Mouse (Mus musculus) embryo, embryonic 9.5 days (tissue): ENCODE results near the gene Tomm34.
A peak's percentile ranks its signal among the peaks of the same experiment; 100 is the strongest.
"Not testable (repeated sequence)": the region's sequence is repeated elsewhere in the genome, so short reads cannot be mapped to it uniquely, and the experiment has no call there.

Source experiments
- DNase-seq: peaks from one replicate; pipeline ENCODE4 v3.0.0-alpha.2; 2017; ENCODE audit errors: extremely low spot score

The Tomm34 gene

DNA sequence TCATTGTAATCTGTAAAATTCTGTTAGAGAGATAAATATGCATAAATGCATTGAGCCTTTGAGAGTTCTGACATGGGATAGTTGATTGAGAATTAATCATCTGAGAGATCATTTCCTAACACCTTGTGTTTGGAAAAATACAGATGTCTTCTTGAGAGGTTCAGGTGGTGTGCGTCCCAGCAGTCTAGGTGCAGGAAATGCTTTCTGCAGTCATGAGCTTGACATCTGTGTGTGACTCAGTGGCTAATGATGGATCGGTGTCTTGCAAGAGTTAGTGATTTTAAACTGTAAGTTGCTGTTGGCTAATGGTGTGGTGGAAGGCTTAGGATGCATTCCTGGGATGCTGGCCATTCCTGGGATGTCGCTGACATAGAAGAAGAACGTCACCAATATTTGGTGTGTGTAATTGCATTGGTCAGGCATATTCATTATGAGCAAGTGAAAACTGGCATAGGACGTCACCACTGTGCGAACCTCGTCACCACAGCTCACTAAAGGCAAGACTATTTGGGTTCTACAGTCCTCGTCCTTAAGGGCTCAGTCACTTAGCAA is 6.0 kb upstream of the Tomm34 start:
- no peak for DNase-seq

DNA sequence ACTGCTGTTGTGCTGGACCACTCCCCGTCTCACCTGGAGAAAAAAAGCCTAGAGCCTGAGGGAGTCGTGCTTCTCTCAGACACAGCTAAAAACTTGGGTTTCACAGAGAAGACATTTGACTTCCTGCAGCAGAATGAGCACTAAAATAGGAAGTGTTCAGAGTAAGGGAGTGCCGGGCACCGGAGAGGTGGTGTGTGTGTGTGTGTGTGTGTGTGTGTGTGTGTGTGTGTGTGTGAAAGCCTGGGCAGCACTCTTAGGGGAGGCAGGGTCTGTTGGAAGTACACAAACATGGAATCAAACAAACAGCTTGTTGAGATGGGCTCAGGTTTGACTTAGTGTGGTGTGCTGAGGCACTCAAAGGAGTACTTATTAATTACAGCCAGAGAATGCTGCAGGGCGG is 4.1 kb upstream of the Tomm34 start:
- DNase-seq: no peak

DNA sequence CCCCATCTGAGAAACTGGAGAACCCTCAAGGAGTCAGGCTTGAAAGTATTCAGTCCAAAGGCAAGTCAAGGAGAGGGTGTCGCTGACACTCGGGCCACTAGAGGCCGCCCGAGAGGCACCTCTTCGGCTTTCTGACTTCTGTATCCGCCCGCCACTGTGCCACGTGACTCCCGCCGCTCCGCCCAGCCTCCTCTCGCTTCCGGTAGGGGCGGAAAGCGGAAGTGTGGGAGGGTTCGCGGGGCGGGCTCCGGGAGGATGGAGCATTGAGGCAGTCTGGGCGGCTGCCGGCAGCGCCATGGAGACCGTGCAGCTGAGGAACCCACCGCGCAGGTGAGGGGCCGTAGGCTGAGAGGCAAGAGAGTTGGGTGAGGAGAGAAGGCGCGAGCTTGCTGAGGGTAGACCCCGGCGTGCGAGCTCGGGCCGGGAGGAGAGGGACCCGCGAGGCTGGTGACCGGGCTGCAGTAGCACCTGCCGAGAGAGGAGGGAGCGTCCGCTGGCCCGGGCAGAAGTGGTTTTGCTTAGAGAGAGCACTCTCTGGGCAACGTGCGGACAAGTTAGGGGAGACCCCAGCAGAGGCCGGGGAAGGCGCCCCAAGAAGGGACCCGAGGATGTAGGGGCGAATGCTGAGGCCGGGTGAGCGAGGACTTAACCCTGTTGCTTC is 3.1 kb upstream of the Tomm34 start:
- DNase-seq: peak; percentile 98

DNA sequence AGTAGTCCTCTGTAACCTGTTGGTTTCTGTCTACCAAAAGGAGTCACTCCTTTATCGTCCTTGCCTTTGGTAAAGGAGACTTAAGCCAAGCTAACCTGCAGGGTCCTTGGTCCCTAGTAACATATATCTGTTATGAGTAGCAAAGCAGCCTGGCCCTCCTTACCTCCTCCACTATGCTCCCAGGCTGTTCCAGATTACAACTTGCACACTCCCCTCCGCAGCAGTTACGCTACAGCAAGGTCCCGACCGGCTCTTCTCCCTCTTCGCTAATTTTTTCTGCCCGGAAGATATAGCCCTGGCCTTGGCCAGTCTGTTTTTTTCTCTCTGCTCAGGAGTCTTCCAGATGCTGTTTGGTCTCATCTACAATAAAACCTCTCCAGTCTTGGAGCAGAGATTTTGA is 2.2 kb upstream of the Tomm34 start:
- no peak for DNase-seq

DNA sequence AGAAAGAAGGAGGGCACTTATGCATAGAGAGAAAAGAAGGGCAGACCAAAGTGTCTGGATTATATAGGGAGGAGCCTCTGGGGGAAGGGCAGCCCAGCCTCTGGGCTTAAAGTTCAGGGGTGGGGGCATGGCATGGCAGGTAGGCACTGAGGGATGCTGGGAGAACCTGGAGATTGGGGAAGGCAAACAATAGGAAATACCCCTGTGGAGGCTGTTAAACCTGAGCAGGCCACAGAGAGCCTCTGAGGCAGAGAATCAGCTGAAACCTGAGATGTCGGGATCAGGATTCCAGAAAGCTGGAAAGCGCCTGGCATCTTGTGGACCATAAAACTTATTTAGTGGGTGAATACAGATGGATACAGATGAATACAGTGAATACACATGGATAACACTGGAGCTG is 1.1 kb upstream of the Tomm34 start:
- DNase-seq: no peak

DNA sequence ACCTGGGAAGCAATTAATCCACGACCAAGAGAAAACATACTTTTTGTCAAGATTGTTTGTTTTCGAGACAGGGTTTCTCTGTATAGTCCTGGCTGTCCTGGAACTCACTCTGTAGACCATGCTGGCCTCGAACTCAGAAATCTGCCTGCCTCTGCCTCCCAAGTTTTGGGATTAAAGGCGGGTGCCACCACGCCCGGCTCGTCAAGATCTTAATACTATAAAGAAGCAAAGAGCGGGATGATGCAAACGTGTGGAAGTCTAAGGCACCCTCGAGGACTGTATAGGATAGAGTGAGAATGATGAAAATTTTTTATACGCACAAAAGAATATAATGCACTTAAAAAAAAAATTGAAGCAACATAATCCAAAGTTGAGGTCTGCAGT is 460 bp upstream of the Tomm34 start:
- not testable (repeated sequence) for DNase-seq

DNA sequence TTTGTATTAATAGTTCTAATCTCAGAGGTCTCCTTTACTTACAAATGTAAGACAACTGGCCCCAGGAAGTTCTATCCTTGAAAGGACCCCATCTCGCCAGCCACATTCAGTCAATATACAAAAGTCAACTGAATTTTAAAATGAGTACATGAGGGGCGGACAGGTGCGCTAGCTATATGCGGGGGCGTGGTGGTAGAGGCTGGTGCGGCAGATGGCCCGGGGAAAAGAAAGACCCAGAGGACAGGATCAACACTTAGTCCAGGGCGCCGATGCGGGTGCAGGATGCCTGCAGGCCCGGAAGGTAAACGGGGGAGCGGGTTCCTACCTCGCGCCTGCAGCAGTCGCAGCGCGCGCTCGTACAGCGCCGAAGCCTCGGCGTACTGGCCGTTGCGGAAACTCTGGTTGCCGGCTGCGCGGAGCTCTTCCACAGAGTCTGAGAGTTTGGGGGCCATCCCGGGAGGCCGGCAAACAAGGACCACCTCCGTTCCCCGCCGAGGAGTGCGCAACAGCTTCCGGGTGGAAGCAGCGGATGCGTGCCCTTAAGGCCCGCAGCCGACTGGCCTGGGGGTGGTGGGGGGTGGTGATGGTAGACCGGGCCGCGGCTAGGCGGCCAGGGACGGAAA is 716 bp downstream of the Tomm34 start, which contains the start of gene Stk4:
Gene Stk4 (plus strand): TSS at position 181 of the 623 bp plus-strand sequence.
- no peak for DNase-seq

DNA sequence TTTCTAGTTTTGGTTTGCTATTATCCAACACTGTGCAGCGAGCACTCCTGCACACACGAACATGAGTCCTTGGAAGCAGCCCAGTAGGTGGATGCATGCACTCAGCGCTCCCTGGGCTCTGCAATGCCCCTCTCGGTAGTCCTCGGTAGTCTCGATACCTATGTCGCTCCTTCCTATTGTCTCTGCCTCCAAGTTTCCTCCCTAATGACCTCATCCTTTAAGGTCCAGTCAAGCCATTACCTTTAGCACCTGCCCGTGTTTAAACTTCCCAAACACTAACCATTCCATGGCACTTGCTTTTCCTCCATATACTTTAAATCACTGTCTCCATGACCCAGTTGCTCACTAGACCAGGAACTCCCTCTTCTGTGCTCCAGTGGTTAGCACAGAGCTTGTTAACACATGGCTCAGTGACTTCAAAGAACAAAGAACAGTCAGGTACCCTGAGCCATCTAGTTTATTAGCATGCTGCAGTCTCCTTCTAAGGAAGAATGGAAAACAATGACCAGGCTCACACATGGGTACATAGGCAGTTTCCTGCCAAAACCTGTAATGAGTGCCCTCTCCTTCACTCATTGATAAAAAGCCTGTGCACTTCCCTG is 11.2 kb downstream of the Tomm34 start:
- DNase-seq: no peak

DNA sequence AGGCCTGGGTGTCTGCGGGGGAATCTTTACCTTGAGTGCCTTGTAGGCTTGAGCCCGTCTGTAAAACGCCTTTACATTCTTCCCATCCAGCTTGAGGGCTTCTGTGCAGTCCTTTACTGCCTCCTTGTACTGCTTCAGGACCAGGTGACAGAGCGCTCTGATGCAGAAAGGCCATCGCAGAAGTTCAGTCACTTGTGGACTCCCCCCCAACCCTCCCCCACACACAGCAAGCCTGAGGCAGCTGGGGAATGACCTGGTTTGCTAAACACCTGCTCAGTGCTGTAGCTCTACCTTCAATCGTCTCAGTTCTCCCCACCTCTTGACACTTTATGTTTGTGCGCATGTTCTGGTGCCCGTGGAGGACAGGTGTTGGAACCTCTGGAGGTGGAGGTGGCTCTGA is 16.3 kb downstream of the Tomm34 start:
- DNase-seq: no peak

DNA sequence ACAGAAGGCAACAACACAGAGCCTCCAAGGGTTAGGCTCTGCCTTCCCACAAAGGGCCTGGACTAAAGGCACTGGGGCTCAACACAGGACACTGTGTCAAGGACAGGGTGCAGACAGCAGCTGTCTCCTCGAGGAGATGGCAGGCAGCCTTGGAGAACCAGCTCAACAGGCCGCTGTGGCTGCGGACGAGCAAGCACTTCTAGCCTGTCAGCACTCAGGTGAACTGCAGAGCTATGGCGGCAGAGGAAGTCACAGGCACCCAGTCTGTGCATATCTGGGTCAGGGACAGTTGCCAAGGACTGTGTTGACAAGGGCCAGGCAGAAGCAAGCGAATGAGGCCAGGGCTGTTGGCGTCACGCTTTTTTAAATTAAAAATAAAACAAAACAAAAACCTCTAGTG is 17.2 kb downstream of the Tomm34 start:
- DNase-seq: no peak

DNA sequence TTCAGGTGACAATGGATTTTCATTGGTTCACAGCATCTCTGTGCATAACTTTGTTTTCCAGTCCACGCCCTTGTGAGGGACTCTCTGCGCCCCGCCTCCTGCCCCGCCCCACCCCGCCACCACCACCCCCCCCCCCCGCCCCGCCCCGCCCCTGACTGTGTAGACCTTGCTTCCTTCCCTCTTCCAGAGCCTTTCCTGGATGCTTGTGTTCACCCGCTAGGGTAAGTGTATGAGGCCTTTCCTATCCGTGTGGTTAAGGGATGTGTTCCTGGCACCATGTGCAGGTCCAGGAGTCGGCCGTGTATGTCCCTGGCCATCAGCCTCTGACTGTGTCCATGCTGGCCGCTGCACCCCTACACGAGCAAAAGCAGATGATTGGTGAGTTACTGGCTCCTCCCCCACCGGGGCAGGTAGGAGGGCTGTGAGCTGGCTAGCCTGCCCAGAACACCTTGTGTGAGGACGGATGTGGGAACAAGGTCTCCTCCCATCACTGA is 23.7 kb downstream of the Tomm34 start:
- DNase-seq: peak; percentile 43

DNA sequence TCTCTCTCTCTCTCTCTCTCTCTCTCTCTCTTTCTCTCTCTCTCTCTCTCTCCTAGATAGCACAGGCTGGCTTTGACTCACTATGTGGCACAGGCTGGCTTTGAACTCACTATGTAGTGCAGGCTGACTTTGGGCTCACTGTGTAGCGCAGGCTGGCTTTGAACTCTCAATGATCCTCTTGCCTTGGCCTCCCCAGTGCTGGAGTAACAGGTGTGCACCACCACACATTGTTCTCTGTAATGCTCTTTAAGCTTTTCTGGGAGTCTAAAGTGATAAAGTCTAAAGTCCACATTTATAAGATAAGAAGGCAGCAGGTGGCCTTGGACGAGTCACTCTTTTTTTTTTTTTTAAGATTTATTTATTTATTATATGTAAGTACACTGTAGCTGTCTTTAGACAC is 29.4 kb downstream of the Tomm34 start:
- DNase-seq: no peak

DNA sequence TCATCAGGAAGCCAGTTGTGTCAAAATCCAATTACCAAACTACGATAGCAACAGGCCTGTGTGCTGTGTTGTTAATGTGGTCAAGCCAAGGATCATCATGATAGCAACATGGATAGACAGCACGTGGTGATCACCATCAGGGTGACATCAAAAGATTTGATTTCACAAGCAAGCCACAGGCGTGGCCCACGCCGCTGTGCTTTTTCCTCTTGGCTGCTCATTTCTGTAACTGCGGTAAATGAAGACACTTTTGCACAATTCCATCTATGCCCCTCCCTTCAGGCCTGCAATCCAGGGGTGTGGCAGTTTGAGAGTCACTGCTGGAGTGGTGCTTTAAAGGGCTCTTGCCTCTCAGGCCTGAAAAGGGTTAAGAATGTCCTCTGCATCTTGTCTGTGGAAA is 30.0 kb downstream of the Tomm34 start:
- DNase-seq: no peak

DNA sequence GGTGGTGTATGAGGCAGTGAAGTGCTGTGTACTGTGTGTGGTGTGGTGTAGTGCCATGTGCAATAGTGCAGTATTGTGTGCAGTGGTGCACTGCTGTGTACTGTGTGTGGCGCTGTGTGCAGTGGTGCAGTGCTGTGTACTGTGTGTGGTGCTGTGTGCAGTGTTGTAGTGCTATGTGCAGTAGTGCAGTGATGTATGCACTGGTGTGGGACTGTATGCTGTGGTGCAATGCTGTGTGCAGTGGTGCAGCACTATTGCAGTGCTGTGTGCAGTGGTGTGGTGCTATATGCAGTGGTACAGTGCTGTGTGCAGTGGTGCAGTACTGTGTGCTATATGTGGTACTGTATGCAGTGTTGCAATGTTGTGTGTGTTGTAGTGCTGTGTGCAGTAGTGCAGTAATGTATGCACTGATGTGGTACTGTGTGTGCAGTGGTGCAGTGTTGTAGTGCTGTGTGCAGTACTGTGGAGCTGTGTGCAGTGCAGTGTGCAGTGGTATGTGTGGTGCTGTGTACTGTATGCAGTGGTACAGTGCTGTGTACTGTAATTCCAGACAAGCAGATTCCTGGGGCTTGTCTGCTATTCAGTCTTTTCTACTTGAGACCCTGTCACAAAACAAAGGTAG is 32.5 kb downstream of the Tomm34 start:
- DNase-seq: no peak

DNA sequence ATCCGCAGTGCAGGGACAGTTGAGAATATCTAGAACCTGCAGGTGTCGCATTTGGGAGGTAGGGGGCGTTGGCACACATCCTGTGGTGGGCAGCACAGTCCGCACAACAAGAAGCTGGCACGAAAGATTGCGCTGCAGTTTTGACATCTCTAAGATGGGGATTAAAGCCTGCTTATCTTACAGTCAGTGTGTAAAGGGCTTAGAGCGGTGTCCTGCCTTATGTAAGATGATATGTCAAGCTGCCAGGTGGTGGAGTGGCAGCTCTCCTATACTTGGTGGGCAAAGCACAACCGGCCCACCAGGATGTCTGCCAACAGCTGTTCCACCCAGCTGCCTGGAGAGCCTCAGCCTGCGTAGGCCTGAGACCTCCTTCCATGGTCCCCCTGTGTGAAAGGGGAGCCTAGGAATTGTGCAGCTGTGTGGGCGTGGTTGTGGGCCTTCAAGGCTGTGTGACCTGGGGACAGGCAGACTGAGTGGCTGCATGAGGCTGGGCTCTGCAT is 34.4 kb downstream of the Tomm34 start:
- DNase-seq: no peak

DNA sequence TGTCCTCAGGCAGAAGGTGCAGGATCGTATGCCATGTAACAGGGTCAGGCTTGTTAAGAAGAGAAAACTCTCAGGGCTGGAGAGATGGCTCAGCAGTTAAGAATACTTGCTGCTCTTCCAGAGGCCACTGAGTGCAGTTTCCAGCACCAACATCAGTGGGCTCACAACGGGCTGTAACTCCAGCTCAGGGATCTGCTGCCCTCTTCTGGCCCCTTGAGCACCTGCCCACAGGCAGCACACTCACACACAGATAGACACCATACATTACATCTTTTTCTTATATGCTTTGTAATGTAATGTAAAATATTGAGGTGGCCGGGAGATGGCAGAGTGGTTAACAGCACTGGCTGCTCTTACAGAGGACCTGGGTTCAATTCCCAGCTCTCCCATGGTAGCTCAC is 38.0 kb downstream of the Tomm34 start:
- no peak for DNase-seq

DNA sequence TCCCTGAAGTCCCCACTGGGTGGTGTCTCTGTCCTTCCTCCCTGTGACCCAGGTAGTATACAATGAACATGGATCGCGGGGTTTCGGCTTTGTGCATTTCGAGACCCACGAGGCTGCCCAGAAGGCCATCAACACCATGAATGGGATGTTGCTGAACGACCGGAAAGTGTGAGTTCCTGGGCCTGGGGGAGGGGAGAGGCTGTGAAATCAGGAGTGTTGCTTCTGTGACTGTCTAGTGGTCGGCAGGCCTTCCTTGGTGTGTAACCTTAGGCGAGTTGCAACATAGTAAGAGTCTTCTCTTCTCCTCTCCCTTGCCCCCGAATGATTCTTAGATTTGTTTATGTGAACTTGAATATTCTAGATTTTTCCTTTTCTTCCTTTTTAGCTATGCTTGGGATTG is 39.8 kb downstream of the Tomm34 start:
- no peak for DNase-seq

DNA sequence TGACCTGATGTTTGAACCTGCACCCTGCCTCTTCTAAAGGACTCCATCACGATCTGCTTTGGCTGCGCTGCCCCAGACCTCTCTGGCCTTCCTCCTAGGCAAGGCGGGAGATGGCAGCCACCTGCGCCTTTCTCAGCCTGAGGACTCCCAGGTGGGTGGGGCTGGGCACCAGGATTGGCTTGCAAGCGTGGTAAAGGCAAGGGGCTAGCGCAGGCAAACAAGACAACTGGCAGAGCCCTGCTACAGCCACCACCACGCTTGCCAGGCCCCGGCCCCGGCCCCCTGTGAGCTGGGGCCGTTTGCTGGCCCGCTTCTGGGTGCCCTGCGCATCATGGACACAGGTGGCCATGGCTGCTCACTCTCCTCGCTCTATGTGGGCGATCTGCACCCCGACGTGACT is 45.8 kb downstream of the Tomm34 start, which contains the start of gene Pabpc1l:
Gene Pabpc1l (plus strand): TSS at position 301 of the 400 bp plus-strand sequence.
- no peak for DNase-seq

DNA sequence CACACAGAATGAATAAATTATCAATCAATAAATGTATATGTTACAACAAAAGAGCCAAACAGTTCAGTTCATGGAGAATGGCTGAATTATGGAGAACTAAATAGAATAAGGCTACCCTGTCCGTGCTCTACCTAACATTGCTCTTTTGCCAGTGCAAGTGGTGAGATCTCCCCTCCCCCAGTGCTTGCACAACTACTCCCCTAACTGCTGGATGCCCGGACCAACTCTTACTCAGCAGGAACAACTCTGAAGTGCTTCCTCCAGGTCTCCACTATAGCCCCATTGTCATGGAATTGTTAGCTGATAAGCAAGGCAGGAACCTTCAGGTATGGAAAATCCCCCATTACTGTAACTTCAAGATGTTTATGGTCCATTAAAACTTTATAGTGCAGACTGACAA is 48.9 kb downstream of the Tomm34 start:
- no peak for DNase-seq

DNA sequence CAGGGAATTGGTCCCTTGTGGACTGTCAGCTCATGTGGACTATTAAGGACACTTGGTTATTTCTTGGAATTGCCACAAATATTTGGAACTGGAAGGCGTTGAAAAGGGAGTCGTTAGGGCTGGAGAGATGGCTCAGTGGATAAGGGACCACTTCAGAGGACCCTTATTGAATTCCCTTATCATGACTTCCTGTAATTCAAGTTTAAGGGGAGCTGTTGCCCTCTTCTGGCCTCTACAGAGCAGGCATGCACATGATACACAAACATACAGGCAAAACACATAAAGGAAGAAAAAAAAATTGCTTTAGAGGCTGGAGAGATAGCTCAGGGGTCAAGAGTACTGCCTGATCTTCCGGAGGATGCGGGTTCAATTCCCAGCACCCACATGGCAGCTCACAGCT is 51.0 kb downstream of the Tomm34 start:
- DNase-seq: no peak

DNA sequence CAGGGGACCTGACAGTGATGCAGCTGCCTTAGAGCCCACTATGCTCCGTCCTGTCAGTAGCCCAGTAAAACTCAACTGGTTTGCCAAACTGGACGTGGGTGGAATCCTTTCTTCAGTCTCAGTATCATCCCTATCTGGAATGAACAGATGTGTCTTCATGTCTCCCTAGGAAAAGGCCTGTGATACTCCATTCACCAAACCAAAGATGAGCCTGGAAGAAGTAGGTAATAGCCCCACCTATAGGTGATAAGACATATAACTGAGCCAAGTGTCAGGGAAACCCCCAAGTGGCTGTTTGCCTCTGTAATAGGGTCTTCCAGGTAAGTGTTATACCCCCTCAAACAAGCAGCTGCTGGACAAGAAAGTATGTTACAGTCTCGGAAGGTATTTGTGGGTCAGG is 52.1 kb downstream of the Tomm34 start:
- DNase-seq: no peak

DNA sequence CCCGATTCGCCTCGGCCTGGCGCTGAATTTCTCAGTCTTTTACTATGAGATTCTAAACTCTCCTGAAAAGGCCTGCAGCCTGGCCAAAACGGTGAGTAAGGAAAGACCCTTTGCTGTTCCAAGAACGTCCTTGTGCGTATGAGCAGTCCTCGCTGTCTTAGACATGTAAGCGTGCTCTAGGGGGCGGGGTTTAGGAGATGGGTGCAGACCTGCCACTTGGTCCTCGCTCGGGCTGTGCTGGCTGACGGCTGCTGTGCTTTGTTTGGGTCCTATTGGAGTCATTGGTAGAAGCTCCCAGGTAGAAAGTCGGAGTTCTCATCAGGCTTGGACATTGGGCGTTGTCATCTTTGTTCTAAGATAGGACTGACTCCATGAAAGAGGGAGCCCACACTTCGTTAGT is 55.7 kb downstream of the Tomm34 start:
- DNase-seq: no peak
